Mouse (Mus musculus): Measurements from ENCODE around the gene Ccdc62. TPM values are rescaled to one million over a fixed set of nuclear protein-coding genes. Genes with fewer than 3 reads are reported as not detected.

Ccdc62 gene
- polyA plus RNA-seq, 1 experiment from 2014 or later, result 5.0 TPM

DNA sequence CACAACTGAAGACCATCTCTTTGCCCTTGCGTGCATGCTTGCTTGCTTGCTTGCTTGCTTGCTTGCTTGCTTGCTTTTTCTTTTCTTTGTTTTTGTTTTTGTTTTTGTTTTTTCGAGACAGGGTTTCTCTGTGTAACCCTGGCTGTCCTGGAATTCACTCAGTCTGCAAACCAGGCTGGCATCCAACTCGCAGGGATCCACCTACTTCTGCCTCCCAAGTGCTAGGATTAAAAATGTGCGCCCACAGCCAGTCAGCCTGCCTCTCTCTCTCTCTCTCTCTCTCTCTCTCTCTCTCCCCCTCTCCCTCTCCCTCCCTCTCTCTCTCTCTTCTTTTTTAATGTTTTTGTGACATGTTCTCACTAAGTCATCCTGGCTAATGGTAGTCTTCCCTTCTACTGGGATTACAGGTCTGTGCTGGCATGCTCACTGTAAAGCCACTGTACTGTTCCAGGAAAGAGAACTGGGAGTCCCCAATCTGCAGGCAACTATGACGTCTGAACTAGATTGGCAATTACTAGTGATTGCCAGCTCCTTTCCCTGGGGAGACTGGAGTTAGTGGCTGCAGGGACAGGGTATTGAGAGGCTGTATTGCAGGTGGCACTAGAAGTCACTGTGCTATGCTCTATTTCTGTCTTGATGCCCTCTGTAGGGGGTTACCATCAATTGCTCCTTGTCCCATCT, 22.0 kb downstream of the Ccdc62 start:
- H3K4me1 ChIP-seq, result no peaks in the 10 kb centered on the region
- H3K36me3 ChIP-seq (replicated peaks), result no peaks in the 10 kb centered on the region
- H3K4me3 ChIP-seq, result no peak overlapping the region
- DNase-seq (ENCODE audit: extremely low spot score, low spot score), result no peak
- H3K9me3 ChIP-seq, result no peaks in the 10 kb centered on the region
- WGBS, result 77% methylated on average over 5 of the region's 5 CpGs
- no peak overlapping the region for H3K27ac ChIP-seq
- H3K27me3 ChIP-seq (ENCODE audit: poor library complexity, severe bottlenecking), result no peaks in the 10 kb centered on the region

- Histone ChIP-seq H3K36me3 (replicated peaks) (no peaks in the 10 kb centered on the region), H3K27me3 (ENCODE audit: poor library complexity, severe bottlenecking) (no peaks in the 10 kb centered on the region), H3K27ac (no peak overlapping the region), H3K4me1 (peaks cover 5% of the 10 kb centered on the region; the same call in 1 of the 2 replicates), H3K4me3 (no peak overlapping the region), H3K9me3 (no peaks in the 10 kb centered on the region)
- no peak for DNase-seq (ENCODE audit: extremely low spot score, low spot score)
- WGBS, result 88% methylated on average over 8 of the region's 8 CpGs
Measured at GRCm38 (mm10) chr5:123957213-123957612, 26.7 kb downstream of the Ccdc62 start.

DNA sequence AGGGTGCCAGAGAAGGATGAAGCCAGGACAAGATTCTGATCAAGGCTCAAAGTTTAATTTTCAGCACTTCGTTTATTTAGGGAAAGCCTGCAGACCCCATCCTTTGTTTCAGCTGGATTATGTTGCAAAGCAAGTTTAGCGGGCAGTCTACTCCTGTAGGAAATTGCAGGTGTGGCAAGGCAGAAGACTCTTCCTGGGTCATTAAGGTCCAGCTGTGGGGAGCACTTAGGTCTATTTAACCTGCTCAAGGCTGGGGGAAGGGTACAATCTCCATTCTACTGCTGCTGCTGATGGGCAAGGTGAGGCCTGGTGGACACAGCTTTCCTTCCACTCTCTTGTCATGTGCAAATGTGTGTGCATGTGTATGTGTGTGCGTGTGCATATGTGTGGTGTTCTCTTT, 28.5 kb downstream of the Ccdc62 start:
- peaks cover 5% of the 10 kb centered on the region; the same call in 1 of the 2 replicates for H3K4me1 ChIP-seq
- no peaks in the 10 kb centered on the region for H3K9me3 ChIP-seq
- no peak overlapping the region for H3K27ac ChIP-seq
- WGBS, result 78% methylated on average over 3 of the region's 3 CpGs
- no peaks in the 10 kb centered on the region for H3K36me3 ChIP-seq (replicated peaks)
- no peak overlapping the region for H3K4me3 ChIP-seq
- DNase-seq (ENCODE audit: extremely low spot score, low spot score), result no peak
- no peaks in the 10 kb centered on the region for H3K27me3 ChIP-seq (ENCODE audit: poor library complexity, severe bottlenecking)

GRCm38 (mm10) chr5:123960129-123960528, 29.6 kb downstream of the Ccdc62 start:
- no peaks in the 10 kb centered on the region for H3K36me3 ChIP-seq (replicated peaks)
- no peak overlapping the region for H3K4me3 ChIP-seq
- 85% methylated on average over 8 of the region's 8 CpGs for WGBS
- H3K4me1 ChIP-seq, result peaks cover 5% of the 10 kb centered on the region; the same call in 1 of the 2 replicates
- no peak overlapping the region for H3K27ac ChIP-seq
- no peak for DNase-seq (ENCODE audit: extremely low spot score, low spot score)
- H3K9me3 ChIP-seq, result no peaks in the 10 kb centered on the region
- no peaks in the 10 kb centered on the region for H3K27me3 ChIP-seq (ENCODE audit: poor library complexity, severe bottlenecking)

DNA sequence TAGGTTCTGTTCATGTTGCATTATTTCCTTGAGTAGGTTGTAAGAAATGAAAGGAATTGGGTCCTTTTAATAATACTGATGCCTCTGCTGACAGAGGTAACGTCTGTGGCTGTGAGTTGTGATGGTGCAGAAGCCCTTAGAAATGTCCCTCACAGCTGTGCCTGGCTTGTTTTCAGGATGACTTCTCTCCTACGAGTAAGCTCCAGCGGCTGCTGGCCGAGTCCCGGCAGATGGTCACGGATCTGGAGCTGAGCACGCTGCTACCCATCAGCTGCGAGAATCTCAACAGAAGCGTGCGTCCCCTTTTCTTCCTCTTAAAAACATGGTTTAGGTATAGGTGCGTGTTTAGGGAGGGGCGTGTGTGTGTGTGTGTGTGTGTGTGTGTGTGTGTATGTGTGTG, 30.6 kb downstream of the Ccdc62 start:
- Histone ChIP-seq H3K36me3 (replicated peaks) (no peaks in the 10 kb centered on the region), H3K9me3 (no peaks in the 10 kb centered on the region), H3K4me1 (peaks cover 5% of the 10 kb centered on the region; the same call in 1 of the 2 replicates), H3K27me3 (ENCODE audit: poor library complexity, severe bottlenecking) (no peaks in the 10 kb centered on the region), H3K27ac (no peak overlapping the region), H3K4me3 (no peak overlapping the region)
- DNase-seq (ENCODE audit: extremely low spot score, low spot score), result no peak
- 90% methylated on average over 12 of the region's 12 CpGs for WGBS

DNA sequence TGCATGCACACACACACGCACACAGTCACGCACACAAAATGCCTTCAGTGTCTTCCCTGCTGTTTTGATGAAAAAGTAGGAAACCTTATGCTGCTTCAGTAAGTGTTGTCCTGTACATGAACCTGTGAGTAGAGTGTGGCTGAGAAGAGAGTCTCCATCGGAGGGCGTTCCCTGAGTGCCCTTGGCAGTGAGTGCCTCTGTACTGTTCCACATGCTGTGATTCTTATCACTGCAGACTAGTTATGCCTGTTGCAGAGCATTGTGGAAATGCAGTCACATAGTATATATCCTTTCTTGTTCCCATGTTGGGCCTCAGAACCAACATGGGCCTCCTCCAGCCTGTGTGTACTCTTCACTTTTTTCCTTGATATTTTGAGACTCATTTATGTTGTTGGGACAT, 33.7 kb downstream of the Ccdc62 start:
- no peak overlapping the region for H3K27ac ChIP-seq
- H3K27me3 ChIP-seq (ENCODE audit: poor library complexity, severe bottlenecking), result no peaks in the 10 kb centered on the region
- H3K9me3 ChIP-seq, result no peaks in the 10 kb centered on the region
- no peak for DNase-seq (ENCODE audit: extremely low spot score, low spot score)
- no peaks in the 10 kb centered on the region for H3K4me1 ChIP-seq
- 94% methylated on average over 4 of the region's 4 CpGs for WGBS
- no peak overlapping the region for H3K4me3 ChIP-seq
- H3K36me3 ChIP-seq (replicated peaks), result no peaks in the 10 kb centered on the region

- Histone ChIP-seq H3K4me3 (no peak overlapping the region), H3K9me3 (no peaks in the 10 kb centered on the region), H3K27me3 (ENCODE audit: poor library complexity, severe bottlenecking) (0 out of 2 replicates have a peak, but pooled peaks cover 2% of the 10 kb centered on the region), H3K27ac (no peak overlapping the region), H3K4me1 (no peaks in the 10 kb centered on the region), H3K36me3 (replicated peaks) (no peaks in the 10 kb centered on the region)
- WGBS, result 90% methylated on average over 2 of the region's 2 CpGs
- DNase-seq (ENCODE audit: extremely low spot score, low spot score), result no peak
Measured at GRCm38 (mm10) chr5:123966759-123967158, 36.3 kb downstream of the Ccdc62 start.

DNA sequence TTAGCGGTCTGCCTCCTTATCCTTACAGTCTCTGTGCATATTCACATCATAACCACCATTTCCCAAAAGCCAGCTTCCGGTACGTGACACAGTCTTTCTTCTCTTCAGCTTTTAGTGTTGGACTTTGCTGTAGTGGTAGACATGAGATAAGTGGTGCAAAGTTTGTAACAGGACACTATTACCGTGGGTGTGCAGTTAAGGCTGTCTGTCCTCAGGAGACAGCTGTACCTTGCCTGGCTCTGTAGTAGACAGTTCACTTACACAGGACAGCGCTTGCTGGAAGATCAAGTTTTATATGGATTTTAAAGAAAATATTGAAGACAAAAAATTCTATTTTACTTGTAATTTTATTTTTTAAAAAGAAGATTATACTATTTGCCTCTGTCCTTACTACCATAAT, 38.0 kb downstream of the Ccdc62 start:
- 96% methylated on average over 5 of the region's 5 CpGs for WGBS
- Histone ChIP-seq H3K9me3 (no peaks in the 10 kb centered on the region), H3K36me3 (replicated peaks) (no peaks in the 10 kb centered on the region), H3K4me1 (peaks cover 5% of the 10 kb centered on the region), H3K4me3 (no peak overlapping the region), H3K27me3 (ENCODE audit: poor library complexity, severe bottlenecking) (peaks cover 18% of the 10 kb centered on the region), H3K27ac (no peak overlapping the region)
- DNase-seq (ENCODE audit: extremely low spot score, low spot score), result no peak

DNA sequence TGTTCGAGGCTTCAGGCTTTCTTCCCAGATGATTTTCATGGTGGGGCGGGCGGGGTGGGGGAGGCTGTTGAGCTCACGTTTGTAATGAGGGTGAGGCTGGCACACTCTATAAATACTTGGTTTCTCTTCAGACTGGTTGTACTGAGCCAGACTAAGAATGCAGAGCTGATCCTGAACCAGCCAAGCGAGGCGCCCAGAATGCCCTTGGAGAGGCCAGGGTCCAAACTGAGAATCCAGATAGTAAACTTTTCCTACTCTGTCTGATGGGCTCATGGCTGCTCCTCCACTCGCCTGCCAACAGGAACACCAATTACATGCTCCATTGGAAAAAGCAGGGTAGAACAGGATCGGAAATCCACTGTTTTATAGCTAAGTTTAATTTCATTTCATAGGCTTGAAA, 38.7 kb downstream of the Ccdc62 start:
- Histone ChIP-seq H3K27ac (no peak overlapping the region), H3K4me1 (peaks cover 12% of the 10 kb centered on the region), H3K27me3 (ENCODE audit: poor library complexity, severe bottlenecking) (peaks cover 20% of the 10 kb centered on the region), H3K4me3 (no peak overlapping the region), H3K9me3 (no peaks in the 10 kb centered on the region), H3K36me3 (replicated peaks) (no peaks in the 10 kb centered on the region)
- WGBS, result 79% methylated on average over 8 of the region's 8 CpGs
- DNase-seq (ENCODE audit: extremely low spot score, low spot score), result no peak

- Histone ChIP-seq H3K4me3 (no peak overlapping the region), H3K27ac (no peak overlapping the region), H3K9me3 (no peaks in the 10 kb centered on the region), H3K36me3 (replicated peaks) (no peaks in the 10 kb centered on the region), H3K27me3 (ENCODE audit: poor library complexity, severe bottlenecking) (peaks cover 33% of the 10 kb centered on the region), H3K4me1 (peaks cover 19% of the 10 kb centered on the region)
- no peak for DNase-seq (ENCODE audit: extremely low spot score, low spot score)
- 88% methylated on average over 4 of the region's 4 CpGs for WGBS
Measured at GRCm38 (mm10) chr5:123970576-123970975, 40.1 kb downstream of the Ccdc62 start.

GRCm38 (mm10) chr5:123972453-123972852, 42.0 kb downstream of the Ccdc62 start:
- Histone ChIP-seq H3K4me1 (peaks cover 35% of the 10 kb centered on the region), H3K36me3 (replicated peaks) (no peaks in the 10 kb centered on the region), H3K27me3 (ENCODE audit: poor library complexity, severe bottlenecking) (peaks cover 46% of the 10 kb centered on the region), H3K9me3 (no peaks in the 10 kb centered on the region), H3K27ac (no peak overlapping the region), H3K4me3 (no peak overlapping the region)
- DNase-seq (ENCODE audit: extremely low spot score, low spot score), result no peak
- 78% methylated on average over 6 of the region's 6 CpGs for WGBS

- Histone ChIP-seq H3K9me3 (no peaks in the 10 kb centered on the region), H3K4me1 (peaks cover 39% of the 10 kb centered on the region), H3K4me3 (peak within 1 kb of the TSS; percentile 78), H3K27me3 (ENCODE audit: poor library complexity, severe bottlenecking) (peaks cover 46% of the 10 kb centered on the region), H3K36me3 (replicated peaks) (no peaks in the 10 kb centered on the region), H3K27ac (peak within 1 kb of the TSS; percentile 82)
- under 1% methylated on average over 106 of the region's 106 CpGs for WGBS
- DNase-seq (ENCODE audit: extremely low spot score, low spot score), result peak; percentile 58
Measured at GRCm38 (mm10) chr5:123973299-123974178, 43.1 kb downstream of the Ccdc62 start, which contains the start of gene Hip1r. Gene Hip1r, plus strand, starts transcription at chr5:123973628.

DNA sequence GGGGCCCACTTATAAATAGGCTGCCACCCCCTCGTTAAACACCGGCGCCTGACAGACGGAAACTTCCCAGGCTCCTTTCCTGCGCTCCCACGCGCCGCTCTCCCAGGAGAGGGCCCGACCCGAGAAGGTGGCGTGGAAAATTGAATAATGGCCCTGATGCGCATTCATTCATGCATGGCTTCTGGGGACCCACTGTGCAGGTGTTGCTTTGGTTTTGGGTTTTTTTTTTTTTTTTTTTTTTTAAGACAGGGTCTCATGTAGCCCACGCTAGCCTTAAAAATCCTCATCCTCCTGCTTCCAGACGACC, 43.7 kb downstream of the Ccdc62 start:
- under 1% methylated on average over 14 of the region's 14 CpGs for WGBS
- H3K4me3 ChIP-seq, result peak overlapping the region; percentile 78
- H3K9me3 ChIP-seq, result no peaks in the 10 kb centered on the region
- H3K27me3 ChIP-seq (ENCODE audit: poor library complexity, severe bottlenecking), result peaks cover 46% of the 10 kb centered on the region
- no peak for DNase-seq (ENCODE audit: extremely low spot score, low spot score)
- H3K4me1 ChIP-seq, result peaks cover 39% of the 10 kb centered on the region
- peak overlapping the region; percentile 82 for H3K27ac ChIP-seq
- no peaks in the 10 kb centered on the region for H3K36me3 ChIP-seq (replicated peaks)
